Mouse (Mus musculus) urinary bladder, postnatal 25 days (tissue): ENCODE measurements around the gene Otud7a.
A peak's percentile ranks its signal among the peaks of the same experiment; 100 is the strongest.
"Not testable (repeated sequence)": the region's sequence is repeated elsewhere in the genome, so short reads cannot be mapped to it uniquely, and the experiment has no call there.

Source experiments
- DNase-seq: peaks from one replicate; pipeline ENCODE4 v3.0.0; 2022; ENCODE audit warnings: low spot score

Gene Otud7a

DNA sequence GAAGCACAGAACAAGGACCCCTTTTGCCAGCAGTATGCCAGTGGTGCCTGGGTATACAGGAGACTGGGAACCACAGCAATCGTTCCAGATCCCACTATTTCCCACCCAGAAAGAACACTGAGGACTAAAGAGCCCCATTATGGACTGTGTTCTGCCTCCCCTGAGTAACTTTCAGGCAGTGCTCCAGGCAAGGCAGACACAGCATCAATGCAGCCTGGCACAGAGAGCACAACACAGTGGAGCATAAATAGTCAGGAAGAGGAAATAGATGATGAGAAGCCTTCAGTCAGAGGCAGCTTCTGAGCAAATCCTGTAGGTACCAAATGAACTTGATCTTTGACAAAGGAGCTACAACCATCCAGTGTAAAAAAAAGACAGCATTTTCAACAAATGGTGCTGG is 115.1 kb downstream of the Otud7a start:
- no peak for DNase-seq

DNA sequence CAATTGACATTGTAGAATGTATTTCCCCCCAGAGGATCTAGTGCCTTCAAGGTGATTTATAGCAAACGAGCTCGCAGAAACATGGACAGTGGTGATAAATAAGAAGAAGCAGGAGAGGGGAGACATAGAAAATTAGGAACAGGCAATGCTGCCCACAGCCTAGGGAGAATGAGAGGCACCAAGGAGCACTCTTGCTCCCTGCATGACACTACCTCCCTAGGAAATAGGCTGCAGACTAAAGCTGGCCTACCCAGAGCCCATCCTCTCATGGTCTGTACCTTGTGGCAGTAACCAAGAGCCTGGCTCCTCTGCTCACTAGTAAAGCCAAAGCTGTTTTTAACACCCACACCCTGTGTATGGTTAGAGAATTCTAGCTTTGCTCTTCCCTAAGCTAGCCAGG is 138.8 kb downstream of the Otud7a start:
- no peak for DNase-seq

DNA sequence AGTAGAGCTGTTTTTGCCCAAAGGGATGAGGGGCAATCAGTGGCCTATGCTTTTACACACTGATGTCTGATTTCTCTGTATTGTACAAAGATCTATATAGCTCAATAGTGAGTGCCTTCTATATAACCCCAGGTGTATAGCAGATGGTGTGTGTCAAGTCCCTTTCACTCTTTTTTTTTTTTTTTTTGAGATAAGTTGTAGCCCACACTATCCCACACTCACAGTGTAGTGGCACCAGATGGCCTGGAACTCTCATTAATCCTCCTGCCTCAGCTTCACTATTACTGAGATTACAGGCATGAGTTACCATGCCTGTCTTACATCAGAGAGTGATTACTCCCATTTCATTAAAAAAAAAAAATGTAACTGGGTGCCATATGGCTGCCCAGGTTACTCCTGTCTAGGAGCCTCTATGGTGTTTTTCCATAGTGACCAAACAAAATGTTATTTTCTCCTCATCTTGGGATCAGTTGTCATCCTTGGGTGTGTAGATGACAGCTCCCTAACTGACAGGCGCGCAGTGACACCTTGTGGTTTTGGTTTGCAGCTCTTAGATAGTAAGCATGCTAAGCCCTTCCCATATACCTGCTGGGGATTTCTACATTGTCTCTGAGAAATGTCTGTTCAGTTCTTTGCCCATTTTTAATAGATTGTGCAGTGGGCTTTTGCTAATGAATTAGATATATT is 141.8 kb downstream of the Otud7a start:
- DNase-seq: no peak

DNA sequence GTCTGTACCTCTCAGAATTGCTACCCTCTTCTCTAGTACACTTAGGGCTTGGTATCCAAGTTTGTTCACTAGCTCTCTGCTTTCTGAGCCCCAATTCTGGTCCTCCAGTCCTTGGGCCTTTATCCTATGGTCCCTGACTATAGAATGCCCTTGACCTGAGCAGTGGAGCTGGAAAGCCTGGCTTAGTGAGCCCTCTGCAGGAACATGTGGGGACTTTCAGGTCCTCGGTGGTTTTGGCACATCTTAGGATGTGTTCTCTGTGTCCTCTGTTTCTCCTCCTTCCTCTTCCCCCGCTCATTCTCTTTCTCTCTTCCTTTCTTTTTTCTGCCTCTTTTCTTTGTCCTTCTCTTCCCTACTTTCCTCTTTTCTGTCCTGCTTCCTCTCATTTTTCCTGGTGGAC is 145.8 kb downstream of the Otud7a start:
- no peak for DNase-seq

DNA sequence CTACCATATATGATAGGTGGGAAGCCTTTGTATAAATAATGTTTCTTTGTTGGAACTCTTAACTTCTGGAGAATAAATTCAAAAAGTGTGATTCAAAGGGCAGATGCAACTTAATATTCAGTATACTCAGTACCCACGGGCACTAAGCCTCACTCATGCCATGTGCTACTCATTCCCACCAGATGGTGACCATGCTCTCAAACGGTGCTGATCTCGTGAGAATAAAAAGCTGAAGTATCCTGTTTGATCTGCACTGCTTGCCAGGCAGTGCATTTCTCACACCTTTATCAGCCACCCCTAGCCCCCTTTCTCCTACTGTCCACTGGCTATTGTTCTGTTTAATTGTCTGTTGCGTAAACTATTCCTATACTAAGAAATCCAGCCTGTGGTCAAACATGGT is 146.8 kb downstream of the Otud7a start:
- DNase-seq: no peak

DNA sequence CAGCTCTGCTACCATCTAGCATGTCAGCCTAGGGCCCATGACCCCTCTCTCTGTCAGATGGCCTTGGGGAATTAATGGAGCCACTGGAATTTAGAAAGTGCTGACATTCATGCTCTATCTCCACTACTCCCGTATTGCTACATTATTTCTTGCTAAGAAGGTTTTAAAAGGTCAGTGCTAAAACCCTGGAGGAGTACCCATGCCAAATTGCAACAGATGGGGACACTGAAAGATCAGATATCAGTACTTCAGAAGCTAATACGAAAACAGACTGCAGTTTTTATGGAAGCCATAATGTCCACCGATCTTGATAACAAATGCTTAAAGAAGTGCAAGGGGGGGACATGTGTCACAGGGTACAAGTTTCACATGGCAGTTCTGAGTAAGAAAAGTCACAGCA is 147.5 kb downstream of the Otud7a start:
- no peak for DNase-seq

DNA sequence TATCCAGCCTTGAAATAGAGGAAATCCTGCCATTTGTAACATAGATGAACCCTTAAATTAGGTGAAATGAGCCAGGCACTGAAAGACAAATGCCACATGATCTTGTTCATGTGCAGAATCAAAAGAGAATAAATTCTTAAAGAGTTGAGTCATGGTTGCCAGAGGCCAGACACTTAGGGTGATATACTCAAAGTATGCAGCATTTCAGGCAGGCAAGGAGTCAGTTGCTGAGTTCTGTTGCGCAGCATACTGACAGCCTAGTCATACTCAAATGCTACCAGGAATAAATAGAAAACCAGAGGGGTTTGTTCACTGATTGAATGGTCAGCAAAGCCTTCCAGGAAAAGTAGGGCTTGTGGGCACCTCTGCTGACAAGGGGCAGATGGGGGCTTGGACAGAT is 160.3 kb downstream of the Otud7a start:
- no peak for DNase-seq

DNA sequence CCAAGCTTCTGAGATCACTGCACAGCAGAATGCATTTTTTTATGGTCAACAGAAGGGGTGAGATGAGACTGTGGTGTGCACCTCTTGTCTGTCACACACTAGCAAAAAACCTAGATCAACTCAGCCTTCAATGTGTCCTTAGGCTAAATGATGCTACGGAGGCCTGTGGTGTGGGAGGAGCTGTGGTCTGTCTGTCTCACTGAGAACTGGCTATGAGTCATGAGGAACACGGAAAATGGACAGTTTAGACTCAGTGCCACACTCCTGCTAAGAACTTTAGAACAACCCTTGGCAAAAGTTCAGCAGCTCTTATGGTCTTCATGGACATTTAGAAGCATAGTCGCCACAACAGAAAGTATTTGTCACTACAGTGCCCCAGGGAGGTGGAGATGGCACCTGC is 172.5 kb downstream of the Otud7a start:
- no peak for DNase-seq

DNA sequence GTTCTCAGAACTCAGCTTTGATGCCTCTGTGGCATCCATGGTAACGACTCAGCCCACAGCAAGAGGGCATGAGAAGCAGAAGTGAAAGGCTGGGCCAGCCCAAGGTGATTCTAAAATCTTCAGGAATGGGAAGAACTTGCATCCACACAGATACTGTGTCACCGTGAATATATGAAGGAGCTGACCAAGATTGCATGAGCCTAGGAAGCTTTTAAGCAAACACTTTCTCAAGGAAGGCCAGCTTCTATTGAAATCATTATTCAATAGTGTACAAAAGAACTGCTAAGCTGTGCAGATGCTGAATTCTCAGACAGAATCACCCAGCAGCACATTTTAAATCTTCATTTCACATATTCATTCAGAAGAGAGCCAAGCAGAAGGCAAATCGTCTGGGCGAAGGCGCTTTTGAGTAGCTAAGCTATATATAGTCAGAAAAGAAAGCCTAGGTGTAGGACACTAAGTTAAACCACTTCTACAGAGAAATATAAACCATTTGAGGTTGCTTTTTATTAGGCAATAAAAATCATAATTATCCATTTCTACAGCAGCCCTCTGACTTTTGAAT is 176.3 kb downstream of the Otud7a start:
- DNase-seq: no peak

DNA sequence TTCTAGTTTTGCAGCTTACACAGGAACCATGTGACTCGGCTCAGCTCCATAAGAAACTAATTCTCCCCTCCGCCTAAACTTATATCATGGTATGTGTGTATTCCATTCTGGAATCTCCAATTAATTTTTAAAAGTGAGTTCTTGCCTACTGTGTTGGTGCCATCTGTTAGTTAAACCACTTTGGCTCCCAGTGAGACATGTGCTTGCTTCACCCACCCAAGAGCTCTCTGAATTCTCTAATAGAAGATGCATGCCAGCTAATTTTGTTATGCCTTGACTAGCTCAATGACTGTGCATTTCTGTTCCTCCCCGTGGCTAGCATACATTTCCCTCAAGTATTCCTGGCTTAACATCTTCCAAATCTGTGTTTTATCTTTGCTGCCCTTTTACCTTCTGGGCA is 193.1 kb downstream of the Otud7a start:
- no peak for DNase-seq

DNA sequence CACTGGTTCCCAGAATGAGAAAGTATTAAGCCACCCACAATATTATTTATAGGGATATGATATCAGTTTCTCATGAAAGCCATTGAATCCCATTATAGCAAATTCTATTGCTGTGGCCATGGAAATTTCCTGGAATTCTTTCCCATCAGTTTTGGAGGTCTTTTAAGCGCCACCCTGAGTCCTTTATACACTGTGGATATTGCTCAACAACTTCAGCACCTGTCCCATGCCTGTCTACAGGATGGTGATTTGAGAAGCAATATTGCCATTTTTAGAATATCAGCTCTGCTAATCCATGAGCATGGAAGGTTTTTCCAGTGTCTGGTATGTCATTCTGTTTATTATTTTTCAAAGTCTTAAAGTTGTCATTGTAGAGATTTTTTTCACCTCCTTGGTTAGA is 199.5 kb downstream of the Otud7a start:
- DNase-seq: no peak

DNA sequence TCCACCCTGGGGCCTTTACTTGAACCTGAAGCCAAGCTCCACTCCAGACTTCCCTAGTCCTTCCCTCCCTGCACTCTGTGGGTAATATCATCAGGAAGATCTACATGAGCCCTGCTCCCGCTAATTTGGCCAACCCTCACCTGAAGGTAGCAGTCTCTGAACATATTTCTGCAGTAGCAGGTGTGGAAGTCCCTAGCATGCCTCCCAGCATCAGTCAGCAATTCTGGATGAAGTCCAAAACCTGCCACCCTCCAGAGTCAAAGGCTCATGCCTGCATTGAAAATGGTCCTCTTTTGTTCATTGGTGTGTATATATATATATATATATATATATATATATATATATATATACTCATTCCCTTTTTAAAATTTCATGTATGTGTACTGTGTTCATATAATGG is 202.6 kb downstream of the Otud7a start:
- no peak for DNase-seq

DNA sequence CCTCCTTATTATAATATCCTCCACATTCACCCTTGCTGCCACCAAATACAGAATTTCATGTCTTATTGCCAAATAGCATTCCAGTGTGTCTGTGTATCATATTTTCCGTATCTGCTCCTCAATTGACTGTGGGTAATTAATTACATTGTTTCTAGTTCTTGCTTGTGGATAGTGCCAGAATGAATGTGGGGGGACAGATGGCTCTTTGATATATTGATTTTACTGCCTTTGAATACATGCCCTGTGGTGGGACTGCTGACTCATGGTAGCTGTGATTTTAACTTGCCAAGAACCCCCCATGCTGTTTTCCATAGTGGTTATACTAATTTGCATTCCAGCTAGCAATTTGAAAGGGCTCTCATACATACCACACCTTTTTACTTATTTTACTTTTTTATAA is 215.7 kb downstream of the Otud7a start:
- no peak for DNase-seq

DNA sequence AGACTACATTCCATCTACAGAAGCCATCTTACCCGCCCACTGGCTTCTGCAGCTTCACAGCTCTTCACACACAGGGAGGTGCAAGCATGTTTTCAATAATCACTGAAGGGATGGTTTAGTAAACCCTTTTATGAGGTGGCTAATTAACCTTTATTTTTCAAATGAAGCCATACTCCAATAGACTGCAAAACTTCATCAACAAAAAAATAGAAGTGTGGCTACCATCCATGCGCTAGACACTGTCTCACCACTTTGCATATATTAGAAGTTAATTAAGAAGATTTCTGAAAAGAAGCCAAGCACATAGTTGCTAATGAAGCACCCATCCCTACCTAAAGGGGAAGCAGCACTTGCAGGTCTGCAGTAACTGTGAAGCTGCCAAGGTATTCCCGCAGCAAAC is 218.2 kb downstream of the Otud7a start:
- DNase-seq: no peak

DNA sequence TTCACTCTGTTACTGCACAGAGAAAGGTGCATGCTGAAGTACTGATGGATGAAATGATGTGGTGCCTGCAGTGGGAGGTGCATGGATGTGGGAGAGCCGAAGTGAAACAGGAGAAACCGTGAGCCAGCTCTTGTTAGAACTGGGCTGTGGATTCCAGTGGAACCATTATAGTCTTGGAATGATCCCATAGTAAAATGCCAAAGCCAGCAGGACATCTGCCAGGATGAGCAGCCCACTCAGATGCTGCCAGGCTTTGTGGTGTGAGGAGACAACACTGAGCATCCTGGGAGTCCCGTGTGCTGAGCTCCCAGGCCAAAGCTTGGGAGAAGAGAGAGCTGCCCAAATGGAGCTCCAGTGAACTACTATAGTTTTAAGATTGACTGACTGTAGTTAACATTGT is 220.9 kb downstream of the Otud7a start:
- no peak for DNase-seq

DNA sequence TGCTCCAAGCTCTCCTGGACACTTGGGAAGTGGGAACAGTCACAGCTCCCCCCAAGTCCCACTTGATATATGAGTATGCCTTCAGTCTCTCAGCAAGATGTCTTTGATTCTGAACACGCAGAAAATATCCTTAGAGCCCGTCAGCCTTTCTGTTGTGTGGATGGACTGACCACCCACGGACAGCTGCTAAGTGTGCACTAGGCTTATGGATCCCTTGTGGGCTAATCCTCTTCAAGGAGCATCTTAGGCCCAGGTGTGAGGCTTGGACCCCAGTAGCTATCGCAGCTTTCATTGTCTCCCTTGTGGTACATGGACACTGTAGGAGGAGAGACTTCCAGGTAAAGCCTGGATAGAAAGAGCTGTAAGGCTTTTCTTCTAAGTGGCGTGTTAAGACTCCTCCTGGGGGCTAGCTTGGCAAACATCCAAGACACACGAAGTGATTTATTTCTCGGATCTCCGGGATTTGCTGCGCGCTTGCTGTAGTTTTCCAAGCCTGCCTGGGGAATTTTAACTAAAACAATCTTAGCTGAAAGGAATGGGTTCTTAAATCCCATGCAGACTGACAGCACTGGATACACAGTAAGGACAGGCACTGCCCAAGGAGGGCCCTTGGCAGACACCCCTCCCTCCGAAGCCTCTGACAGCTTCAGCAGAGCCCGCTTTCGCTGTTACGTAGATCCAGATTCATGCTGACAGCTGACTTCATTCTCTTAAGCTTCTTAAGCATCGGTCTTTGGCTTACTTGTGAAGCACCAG is 223.6 kb downstream of the Otud7a start:
- no peak for DNase-seq

DNA sequence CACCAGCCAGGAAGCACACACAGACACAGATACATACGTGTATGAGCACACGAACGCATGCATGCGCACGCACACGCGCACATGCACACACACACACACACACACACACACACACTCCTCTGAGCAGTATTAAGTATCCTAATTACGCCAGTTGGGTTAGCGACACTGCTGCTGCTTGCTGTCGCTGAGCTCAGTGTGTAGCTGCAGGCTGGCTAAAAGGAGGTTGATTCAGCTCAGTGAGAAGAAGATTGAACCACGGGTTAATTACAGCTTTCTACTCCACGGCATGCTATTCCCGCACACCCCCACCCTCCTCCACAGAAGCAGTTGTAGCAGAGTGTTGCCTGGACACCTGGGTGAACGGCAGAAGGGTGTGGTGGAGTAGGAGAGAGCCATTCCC is 224.4 kb downstream of the Otud7a start:
- no peak for DNase-seq

DNA sequence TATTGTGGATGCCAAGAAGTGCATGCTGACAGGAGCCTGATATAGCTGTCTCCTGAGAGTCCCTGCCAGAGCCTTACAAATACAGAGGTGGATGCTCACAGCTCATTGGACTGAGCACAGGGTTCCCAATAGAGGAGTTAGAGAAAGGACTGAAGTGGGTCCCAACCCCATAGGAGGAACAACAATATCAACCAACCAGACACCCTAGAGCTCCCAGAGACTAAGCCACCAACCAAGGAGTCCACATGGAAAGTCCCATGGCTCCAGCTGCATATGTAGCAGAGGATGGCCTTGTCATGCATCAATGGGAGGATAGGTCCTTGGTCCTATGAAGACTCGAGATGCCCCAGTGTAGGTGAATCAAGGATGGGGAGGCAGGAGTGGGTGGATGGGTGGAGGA is 226.4 kb downstream of the Otud7a start:
- not testable (repeated sequence) for DNase-seq

DNA sequence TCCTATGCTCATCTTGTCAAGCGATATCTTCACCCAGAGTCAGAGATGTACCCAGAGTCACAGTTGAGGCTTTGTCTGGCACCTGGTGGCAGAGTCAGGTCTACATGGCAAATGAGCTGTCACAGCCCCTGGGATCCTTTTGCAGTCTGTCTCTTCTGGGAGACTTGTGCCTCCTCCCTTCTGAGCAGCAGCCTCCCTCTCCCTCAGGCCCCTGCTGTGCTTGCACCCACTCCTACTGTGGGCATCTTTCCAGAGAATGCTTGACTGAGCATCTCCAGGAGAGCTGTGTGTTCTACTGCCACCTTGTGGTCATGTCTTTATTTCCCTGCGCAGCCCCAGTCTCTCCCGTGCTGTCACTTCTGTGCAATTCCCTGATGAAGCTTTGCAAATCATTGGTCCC is 227.4 kb downstream of the Otud7a start:
- peak; percentile 18 for DNase-seq

DNA sequence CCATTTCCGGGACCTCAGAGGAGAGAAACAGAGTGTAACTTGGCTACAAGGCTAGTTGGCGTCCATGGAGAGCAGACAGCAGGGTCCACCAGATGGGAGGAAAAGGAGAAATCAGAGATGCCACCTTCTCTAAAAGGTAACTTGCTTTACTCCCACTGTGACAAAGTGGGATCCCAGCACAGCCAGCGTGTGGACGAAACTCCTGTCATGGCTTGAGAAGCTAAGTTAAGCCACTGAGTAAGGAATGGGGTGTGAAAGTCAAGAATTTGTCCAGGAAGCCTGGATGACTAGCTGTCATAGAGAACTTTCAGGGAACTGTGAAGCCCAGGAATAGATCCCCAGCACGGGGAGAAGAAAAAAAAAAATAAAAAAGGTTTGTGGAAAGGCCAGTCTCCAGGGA is 232.1 kb downstream of the Otud7a start:
- DNase-seq: no peak

DNA sequence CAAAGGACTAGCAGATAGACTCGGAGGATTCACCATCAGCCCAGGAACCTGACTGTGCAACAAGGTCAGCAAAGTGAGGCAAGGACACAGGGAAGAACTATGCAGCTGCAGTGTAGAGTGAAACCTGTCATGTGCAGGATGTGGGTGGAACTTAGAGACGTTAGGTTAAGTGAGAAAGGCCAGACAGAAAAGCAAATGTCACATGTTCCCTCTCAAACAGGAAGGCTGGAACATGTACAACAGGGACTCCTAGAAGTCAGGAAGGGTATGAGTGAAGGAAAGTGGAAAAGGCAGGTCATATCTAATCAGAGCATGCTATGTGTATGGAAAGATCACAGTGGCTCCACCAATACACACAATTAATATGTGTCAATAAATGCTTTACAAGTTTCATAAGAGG is 232.6 kb downstream of the Otud7a start:
- DNase-seq: no peak

DNA sequence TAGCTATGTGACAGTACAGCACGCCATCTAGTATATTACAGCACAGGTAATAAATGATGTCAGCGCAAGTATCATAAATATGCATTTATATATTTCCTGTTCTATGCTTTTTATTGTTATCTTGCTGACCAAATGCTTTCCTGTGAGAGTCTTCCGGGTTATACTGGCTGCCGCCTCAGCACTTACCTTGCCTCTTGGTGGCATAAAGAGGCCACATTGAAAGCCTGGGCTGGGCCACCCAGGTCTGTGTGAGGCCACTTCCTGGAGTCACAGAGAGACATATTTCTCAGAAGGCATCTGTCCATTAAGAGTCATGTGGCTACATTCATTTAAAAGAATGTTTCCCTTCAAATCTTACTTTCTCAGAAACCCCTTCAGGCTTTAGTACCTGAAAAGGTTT is 242.5 kb downstream of the Otud7a start:
- no peak for DNase-seq

DNA sequence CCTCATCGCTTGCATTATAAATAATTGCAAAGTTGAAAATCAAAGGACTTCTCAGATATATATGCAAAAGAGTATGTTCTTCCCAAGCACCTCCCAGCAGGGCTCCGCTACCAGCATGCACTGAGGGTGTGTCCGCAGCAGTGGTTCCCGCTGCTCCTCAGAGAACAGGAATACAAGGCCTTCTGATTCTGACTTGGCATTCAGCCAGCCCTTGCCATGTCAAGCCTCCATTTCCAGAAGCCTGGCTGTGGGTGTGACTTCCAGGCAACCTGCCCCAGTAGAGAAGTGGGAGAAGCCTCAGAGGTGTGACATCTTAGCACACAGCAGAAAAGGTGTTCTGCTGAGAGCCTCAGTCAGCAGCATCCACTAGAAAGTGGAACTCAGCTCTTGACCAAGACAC is 253.4 kb downstream of the Otud7a start:
- DNase-seq: no peak

DNA sequence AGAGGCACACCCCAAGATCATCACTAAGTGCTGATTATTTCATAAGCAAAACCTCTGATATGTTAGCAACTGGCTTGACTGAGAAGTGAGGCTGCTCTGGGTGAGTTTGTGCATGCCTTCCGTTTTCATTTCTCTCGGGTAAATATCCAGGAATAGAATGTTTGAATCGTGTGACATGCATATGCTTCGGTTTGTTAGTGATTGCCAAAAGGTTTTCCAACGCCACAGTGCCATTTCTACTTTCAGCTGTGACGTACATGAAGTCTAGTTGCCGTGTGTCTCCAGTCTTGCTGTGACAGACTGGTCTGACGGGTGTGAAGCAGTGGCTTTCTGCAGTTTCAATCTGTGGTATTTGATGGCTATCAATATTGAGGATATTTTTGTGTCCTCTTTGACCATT is 273.4 kb downstream of the Otud7a start:
- DNase-seq: no peak
